Mouse (Mus musculus): ENCODE data around the gene Tff1.

The Tff1 gene

DNA sequence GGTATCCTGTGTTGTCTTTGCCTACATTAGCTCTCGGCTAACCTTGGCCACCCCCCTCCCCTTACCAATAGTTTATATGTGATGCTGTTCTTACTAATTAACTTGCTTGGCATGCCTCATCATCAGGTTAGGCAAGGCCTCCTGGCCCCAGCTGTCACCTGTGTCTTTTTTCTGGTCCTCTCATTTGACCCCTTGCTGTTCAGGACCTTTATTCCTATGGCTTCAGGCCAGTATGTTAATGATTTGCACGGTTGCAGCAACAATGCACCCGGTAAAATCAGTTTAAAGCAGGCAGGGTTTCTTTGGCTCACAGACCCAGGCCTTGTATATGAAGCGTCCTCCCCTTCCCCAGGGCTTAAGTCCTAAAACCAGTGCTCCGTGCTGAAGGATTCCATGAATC, 12.6 kb downstream of the Tff1 start:
- DNase-seq: no peak

DNA sequence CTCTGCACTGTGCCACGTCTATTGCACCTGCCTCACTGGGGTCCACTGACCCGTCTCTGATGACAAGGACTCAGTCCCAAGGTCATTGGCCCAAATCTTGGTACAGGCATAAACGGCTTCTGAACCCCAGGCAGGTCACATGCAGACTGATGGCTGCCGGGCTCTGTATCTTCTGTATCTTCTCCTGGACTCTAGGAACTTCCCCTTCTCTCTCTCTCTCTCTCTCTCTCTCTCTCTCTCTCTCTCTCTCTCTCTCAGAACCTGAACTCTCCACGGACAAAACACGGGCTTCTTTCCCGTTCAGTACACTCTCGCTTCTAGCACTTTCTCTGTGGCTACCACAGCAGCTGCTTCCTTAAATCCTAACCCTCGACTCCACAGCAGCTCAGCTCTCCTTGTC, 19.1 kb downstream of the Tff1 start:
- no peak for DNase-seq

DNA sequence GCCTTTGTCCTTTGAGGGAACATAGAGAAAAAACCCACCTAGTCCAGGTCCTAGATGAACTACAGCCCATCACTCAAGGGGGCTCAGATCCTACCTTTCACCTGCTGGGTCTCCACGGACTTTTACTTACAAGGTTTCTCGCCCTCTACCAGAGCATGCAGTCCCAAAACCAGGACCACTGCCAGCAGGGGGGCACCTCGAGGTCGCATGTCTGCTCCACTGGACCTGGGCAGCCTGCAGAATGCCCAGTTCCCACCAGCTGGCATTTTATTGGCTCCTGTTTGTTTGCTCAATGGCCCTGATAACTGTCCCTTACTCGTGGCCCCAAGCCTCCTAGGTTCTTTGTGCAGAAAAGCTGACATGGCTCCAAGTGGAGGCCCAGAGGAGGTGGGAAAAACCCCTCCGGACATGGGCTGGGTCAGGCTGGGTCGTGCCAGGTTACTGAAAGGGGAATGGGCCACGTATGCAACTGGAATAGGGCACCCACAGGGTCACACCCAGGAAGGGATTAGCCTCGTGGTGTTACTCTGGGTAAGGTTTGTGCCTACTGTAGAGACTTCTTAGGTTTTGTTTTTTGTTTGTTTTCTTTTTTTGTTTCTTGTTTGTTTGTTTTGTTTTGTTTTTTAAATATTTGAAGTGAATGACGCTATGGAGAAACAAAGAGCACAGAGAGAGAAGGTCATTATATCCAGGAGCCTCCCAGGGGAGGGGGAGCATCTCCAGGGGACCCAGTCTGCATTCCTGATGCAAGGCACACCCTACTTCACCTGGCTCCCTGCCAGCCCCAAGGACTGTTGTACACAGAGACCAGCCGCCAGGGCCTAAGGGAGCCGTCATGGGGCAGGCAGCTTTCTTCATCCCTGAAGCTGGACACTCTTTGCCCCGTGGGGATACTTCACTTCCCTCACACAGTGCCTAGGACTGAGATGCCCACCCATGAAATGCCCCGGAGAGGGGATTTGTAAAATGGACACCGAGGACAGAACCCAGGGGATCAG, 20.7 kb downstream of the Tff1 start, which contains the start of gene Tff2:
Gene Tff2, minus strand, starts transcription at position 243 of the 998 bp plus-strand sequence.
- no peak for DNase-seq

DNA sequence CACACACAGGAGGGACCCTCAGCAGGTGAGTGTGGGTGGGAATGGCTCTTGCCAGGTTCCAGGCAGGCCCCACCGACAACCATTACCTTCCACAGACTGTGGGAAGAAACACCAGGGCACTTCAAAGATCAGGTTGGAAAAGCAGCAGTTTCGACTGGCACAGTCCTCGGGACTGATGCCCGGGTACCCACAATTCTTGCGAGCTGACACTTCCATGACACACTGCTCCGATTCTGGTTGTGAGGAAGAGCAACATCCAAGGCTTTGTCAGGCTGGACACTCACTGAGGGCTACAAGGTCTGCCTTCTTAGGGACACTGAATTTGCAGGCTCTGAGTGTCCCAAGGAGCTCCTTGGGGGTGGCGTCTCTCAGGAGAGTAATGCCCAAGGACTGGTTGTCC, 23.0 kb downstream of the Tff1 start:
- DNase-seq: no peak

DNA sequence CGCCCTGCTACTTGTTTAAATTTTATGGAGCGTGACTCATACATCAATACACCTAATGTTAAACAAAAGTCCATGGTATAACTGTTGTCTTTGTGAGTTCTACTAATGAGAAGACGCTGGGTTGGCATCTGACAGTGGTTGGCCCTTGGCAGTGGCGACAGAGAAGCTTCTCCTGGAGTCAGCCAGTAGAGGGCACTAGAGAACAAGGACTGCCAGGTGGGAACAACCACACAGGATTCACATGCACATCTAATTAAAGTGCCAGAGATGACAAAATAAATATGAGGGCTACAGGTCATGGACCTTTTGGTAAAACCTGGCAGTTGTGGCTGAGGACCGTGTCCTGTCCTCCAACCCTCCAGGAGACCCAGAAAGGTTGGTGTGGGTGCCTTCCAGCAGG, 26.7 kb downstream of the Tff1 start:
- peak; percentile 51 for DNase-seq

DNA sequence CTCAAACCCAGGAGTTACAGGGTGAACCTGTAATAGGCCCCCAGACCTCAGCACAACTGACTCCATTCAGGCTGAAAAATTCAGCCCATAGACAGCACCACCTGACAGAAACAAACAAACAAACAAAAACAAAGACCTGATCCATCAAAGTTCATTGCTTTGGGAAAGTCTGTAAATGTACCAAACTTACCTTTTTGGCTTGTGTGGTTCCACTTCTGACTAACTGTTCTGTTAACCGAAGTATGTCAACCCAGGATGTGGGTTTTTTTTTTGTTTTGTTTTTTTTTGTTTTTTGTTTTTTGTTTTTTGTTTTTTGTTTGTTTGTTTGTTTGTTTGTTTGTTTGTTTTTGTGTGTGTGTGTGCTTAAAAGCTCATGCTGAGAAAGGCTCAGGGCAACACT, 28.3 kb downstream of the Tff1 start:
- DNase-seq: no peak

DNA sequence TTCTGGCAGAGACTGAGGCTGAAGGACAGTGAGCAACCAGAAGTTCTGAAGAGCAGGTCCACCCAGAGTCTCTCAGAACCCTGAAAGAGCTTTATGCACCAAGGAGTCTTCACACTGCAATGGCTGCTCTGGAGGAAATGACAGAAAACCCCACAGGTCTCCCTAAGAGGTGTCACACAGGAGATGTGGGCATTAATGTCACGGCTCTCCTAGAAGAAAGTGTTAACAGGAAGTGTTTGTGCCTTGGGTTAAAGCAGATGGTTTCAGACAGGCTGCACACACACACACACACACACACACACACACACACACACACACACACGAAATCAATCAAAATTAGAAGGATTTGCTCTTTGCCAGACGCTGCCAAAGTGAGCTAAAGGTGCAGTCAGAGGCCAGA, 28.8 kb downstream of the Tff1 start:
- no peak for DNase-seq

DNA sequence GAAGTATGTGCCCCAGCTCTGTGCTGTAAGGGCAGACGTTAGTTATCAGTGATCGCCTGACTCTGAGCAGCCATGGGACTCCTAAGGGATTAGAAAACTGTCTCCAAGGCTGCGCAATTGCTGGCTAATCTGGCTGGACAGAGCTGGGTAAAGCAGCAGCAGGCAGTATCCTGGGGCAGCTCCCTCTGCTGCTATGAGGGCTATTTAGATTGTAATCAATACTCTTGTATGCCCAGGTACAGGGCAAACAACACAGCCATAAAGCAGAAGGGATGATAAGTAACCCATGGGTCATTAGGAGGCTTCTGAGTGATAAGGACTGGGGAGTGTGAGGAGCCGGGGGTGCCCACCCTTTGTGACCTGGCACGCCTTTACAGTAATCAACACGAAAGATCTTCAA, 30.2 kb downstream of the Tff1 start:
- DNase-seq: no peak

DNA sequence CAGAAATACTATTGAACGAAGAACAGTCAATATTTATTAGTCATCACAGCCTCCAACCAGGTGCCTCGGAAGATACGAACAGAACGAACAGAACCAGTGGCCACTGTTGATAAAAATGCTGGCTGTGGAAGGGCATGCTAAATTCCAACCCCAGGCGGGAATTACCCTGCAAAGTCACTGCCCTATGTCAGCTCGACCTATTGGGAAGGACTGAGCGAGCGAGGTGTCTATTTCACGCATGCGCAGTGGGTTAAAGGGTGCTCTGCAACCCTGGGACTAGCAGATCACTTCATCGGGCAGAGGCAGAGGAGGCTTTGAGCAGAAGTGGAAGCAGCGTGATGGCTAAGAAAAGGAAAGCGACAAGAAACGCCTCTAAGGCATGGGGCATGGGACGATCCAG, 31.3 kb downstream of the Tff1 start:
- no peak for DNase-seq

DNA sequence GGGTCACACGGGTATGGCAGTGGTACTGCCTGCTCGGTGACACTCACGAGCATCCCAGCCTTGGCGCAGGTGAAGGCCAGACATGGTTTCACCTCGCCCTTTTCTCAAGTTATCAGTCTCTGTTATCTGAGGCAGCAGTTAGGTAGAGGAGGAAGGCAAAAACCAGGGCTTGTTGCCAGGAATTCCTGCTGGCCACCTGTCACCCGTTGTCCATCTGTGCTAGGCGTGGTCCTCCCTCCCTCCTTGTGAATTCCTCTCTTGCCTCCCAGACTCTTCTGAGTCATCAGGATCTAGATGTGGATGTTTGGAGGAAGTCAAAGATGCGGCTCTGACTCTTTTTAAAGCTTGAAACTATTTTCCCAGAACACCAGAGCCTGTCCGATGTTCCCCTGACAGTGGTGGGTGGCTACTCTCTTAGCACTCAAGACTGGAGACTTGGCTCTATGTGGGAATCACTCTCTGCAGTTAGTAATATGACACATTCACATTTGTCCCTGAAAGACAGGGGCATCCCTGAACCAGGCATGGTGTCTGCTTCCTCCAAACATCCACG, 33.7 kb downstream of the Tff1 start:
- DNase-seq: no peak

DNA sequence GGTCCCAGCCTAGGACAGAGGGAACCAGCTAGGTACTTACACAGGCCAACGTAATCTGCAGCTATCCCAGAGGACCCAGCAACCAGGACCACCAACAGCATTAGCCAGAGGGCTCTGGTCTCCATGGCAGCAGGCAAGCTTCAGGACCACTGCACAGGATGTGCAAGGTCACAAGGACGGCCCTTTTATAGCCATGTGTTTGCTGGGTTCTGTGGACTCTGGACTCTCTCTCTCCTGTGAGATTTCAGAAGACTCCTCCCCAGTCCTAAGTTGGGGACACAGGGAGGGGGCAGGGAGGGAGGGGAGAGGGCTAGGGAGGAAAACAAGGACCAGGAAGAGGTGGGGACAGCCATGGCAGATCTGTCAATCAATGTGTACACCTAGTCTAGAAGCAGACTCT, 35.6 kb downstream of the Tff1 start, which contains the start of gene Tff3:
Gene Tff3, minus strand, starts transcription at position 195 of the 400 bp plus-strand sequence.
- DNase-seq: no peak

DNA sequence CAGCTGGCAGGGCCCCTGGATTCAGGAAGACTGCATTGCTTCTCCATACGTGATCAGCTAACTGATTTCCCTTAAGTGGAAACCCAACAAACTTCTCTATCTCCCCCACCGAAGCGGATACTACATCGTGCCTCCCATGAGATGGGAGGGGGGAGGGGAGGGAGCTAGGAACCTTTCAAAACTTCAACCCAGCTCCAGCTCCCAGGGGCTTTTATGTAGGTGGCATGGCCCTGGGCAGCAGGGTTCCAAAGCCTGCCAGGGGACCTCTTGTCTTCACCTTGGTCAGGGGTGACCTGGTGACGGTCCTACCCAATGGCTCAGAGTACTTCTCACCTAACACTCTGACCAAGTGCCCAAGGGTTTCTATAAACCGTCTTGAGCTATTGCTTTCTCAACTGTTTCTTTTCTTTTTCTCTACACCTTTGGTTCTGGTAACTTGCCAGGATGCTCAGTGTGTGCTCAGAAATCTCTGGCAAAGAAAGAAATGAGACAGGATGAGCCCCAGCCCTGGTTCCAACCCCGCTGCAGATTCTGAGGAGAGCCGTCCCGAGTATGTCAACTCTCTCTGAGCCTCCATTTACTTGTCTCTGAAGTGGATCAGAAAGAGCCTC, 36.3 kb downstream of the Tff1 start:
- DNase-seq: no peak

DNA sequence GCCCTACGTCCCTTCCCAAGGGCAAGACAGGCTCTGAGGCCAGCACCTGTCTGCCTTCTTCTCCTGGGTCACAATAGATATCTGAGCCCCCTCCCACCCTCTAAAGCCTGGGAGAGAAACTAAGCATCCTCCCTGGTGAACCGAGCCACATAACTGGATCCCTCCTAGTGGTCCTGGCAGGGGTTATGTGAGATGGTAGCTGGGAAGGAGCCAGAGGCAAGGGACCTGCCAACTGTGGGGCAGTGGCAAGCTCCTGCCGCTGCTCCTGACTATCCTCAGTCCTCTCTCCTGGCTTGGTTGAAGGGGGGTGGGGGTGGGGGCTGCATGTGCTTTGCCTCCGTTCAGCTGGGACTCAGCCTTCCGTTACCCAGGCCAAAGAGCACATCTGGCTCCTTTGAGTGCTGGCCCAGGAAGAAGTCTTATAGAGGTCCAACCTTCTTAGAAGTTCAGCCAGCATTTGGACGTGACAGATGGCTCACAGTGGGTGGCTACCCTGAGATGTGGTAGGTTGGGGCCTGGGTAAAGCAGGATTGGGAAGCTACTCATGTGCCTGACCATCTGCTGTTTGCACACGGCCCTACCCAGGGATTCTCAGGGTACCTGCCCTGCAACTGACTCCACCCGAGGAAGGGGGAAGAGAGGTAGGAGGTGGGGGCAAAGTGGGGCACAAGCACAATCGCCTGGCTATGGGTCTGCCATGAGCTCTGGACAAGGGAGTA, 39.4 kb downstream of the Tff1 start:
- DNase-seq: no peak

DNA sequence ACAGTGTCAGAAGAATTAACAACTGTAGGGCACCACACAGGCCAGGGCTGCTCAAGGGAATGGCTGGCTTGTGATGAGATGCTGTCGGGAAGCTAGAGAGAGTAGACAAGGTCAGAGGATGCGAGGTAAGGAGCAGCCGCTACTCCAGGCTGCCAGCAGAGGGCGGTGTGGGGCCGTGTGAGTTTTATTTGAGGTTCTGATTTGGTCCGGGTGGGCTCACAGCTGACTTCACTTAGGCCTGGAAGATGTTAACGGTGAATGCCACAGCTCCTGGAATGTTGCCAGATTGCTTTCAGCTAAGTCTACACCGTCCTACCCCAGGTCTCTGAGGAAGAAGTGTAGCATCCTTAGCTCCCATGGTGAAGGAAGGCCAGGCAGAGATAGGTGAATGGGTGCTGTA, 43.1 kb downstream of the Tff1 start:
- peak; percentile 65 for DNase-seq

DNA sequence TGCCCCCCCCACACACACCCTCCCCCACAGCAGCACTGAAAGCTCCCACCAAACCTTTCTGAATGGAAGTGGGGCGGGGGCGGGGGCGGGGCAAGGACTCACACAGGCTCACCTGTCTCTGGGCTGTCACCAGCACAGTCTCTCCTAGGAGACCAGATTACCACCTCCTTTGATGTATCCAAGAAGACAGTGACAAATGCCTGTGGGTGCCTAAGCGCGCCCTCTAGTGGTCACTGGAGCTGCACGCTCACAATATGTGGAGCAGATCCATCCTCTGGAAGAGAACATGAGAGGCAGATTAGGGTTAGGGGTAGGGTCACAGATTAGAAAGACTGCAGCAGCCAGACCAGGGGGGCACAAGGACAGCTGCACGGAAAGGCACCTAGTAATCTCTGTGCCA, 45.6 kb downstream of the Tff1 start:
- peak; percentile 90 for DNase-seq

DNA sequence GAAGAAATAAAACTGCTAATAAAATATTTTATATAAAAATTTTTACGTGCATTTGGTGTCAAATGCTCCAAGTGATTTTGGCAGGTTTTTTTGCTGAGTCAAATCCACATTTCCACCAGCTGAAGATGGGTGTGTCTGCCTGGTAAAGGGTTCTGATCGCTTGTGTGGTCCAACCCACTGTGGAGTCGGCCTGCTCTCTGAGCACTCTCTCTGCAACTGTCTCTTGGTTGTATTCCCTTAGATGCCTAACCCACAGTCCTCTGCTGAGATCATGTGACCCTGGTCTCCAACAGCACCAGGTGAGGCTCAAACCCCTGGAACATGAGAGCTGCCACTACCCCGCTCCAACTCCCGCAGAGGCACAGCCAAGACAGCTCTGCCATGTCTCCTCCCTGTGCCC, 47.1 kb downstream of the Tff1 start:
- DNase-seq: no peak

DNA sequence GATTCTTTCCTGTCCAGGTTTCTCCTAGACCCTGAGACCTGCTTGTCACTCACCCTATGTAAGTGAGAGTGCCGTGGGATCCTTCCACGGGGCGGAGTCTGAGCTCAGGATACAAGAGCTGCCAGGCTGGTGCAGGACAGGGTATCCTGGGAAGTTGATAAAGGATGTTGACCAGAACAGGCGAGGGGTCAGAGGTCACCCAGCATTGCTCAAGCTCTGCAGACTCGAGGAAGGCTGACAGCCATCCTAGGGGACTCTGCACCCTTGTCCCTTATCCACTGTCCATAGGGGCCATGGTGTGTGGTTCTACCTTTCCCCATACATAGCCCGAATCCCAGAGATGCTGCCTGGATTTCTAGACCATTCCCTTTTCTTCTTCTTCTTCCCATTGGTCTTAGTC, 49.0 kb downstream of the Tff1 start:
- DNase-seq: no peak

DNA sequence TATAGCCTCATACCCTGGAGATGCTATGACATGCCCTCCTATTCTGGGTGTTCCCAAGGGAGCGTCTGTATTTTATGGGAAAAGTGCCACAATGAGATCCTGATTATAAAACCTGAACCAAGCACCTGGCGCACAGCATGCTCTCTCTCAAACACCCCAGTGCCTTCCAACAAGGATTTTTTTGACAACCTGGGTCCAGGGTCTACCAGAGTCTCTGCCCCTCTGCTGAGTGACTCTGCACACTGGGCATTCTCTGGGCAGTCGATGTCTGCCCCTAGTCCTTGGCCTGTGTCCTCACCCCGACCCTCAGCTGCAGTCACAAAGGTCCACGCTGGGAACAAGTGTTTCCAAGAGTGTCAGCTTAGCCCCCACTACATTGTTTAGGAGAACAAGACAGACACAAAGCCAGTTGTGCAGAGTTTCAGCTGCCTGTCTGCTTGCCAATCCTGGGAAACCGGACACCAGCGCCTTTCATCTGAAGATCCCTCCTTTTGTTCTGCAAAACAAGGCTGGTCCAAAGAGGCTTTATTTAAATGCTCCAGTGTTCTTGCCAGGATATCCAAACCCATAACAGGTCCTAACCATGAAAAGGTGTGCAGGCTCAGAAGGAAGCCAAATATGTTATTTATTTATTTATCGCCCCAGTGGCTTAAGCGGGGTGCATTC, 51.8 kb downstream of the Tff1 start:
- no peak for DNase-seq

Data from right cerebral cortex, postnatal 14 days (tissue).